Mouse (Mus musculus) layer of hippocampus, adult 2 months (tissue): ENCODE data around the gene Lrrc15. TPM values are rescaled to one million over a fixed set of nuclear protein-coding genes. Genes with fewer than 3 reads are reported as not detected.
A peak's percentile ranks its signal among the peaks of the same experiment; 100 is the strongest.

Experiments used
- DNase-seq, 2 experiments: peaks; one replicate each; pipeline ENCODE4 v3.0.0; 2022; ENCODE audit warnings: low spot score in 2 of 2
- H3K27ac ChIP-seq: fragments of 200-600 bp; 2 replicates; pipeline ENCODE4 v1.8.1; 2022
- H3K4me3 ChIP-seq: fragments of 200-600 bp; 2 replicates; pipeline ENCODE4 v1.8.1; 2022; ENCODE audit warnings: mild to moderate bottlenecking
- CTCF ChIP-seq: fragments of 200-600 bp; conservative IDR thresholded peaks from 2 replicates; pipeline ENCODE4 v1.8.1; 2022; ENCODE audit warnings: antibody characterized with exemption, mild to moderate bottlenecking, moderate library complexity
- total RNA-seq, 2 experiments: library from RNA; stranded (reverse); gene quantifications; 2 replicates each; pipeline ENCODE4 v1.2.3; 2021

Lrrc15 gene
- total RNA-seq, 2 experiments from 2014 or later = 0.10 TPM; not detected in 1

GRCm38 (mm10) chr16:30299711-30300277 is 16.7 kb upstream of the Lrrc15 start:
- peak in 1 of 2 experiments; percentile 5 for DNase-seq
- Histone ChIP-seq H3K27ac (no peak overlapping the region), H3K4me3 (no peak overlapping the region)
- no peak for TF ChIP-seq CTCF

GRCm38 (mm10) chr16:30297450-30297849 is 14.4 kb upstream of the Lrrc15 start:
- peak in 1 of 2 experiments; percentile 5 for DNase-seq
- TF ChIP-seq CTCF = no peak
- Histone ChIP-seq H3K4me3 (no peak overlapping the region), H3K27ac (no peak overlapping the region)

GRCm38 (mm10) chr16:30296601-30297275 is 13.7 kb upstream of the Lrrc15 start:
- no peak overlapping the region for H3K4me3 ChIP-seq

GRCm38 (mm10) chr16:30295106-30295505 is 12.1 kb upstream of the Lrrc15 start:
- no peak for TF ChIP-seq CTCF
- no peak overlapping the region for H3K4me3 ChIP-seq
- DNase-seq = no peak
- no peak overlapping the region for H3K27ac ChIP-seq

More at GRCm38 (mm10) chr16:30296601-30297275, 13.7 kb upstream of the Lrrc15 start:
- no peak for TF ChIP-seq CTCF
- no peak overlapping the region for H3K27ac ChIP-seq
- DNase-seq = no peak

- Histone ChIP-seq H3K27ac (no peak overlapping the region), H3K4me3 (no peak overlapping the region)
- TF ChIP-seq CTCF = no peak
- no peak for DNase-seq
Measured at GRCm38 (mm10) chr16:30290436-30290835, 7.4 kb upstream of the Lrrc15 start.

GRCm38 (mm10) chr16:30285701-30286100 is 2.6 kb upstream of the Lrrc15 start:
- H3K4me3 ChIP-seq = no peak overlapping the region
- no peak for DNase-seq
- H3K27ac ChIP-seq = no peak overlapping the region
- no peak for TF ChIP-seq CTCF

GRCm38 (mm10) chr16:30283743-30284337 is 784 bp upstream of the Lrrc15 start:
- H3K27ac ChIP-seq = no peak overlapping the region
- no peak overlapping the region for H3K4me3 ChIP-seq
- DNase-seq = peak in 1 of 2 experiments; percentile 18
- TF ChIP-seq CTCF = peak; percentile 77

- no peak for DNase-seq
- Histone ChIP-seq H3K27ac (no peak overlapping the region), H3K4me3 (no peak overlapping the region)
- no peak for TF ChIP-seq CTCF
Measured at GRCm38 (mm10) chr16:30280676-30281297, 2.3 kb downstream of the Lrrc15 start.

GRCm38 (mm10) chr16:30278406-30278805 is 4.7 kb downstream of the Lrrc15 start:
- DNase-seq = no peak
- H3K4me3 ChIP-seq = no peak overlapping the region
- H3K27ac ChIP-seq = no peak overlapping the region
- no peak for TF ChIP-seq CTCF

- no peak for TF ChIP-seq CTCF
- no peak overlapping the region for H3K4me3 ChIP-seq
- no peak for DNase-seq
- H3K27ac ChIP-seq = no peak overlapping the region
Measured at GRCm38 (mm10) chr16:30275558-30276340, 7.3 kb downstream of the Lrrc15 start.

- Histone ChIP-seq H3K4me3 (no peak overlapping the region), H3K27ac (no peak overlapping the region)
- DNase-seq = peak in 1 of 2 experiments; percentile 4
- no peak for TF ChIP-seq CTCF
Measured at GRCm38 (mm10) chr16:30273065-30273464, 10.0 kb downstream of the Lrrc15 start.

GRCm38 (mm10) chr16:30271941-30272595 is 11.0 kb downstream of the Lrrc15 start:
- peak in 1 of 2 experiments; percentile 25 for DNase-seq
- peak overlapping the region; percentile 18; the same call in 1 of the 2 replicates for H3K27ac ChIP-seq
- no peak for TF ChIP-seq CTCF
- H3K4me3 ChIP-seq = no peak overlapping the region
